Mouse (Mus musculus) small intestine, adult 2 months (tissue): ENCODE data around the gene Arf3.

ENCODE experiments used
- CTCF ChIP-seq: fragments of 200-500 bp; IDR thresholded peaks from 2 replicates; pipeline ENCODE4 v1.5.1; 2012; ENCODE audit warnings: low read depth, mild to moderate bottlenecking, control low read depth, inconsistent platforms, low read length, moderate library complexity, mixed read lengths; ENCODE audit not compliant: insufficient replicate concordance, insufficient read length; ENCODE audit errors: extremely low read depth
- POLR2A ChIP-seq: fragments of 200-500 bp; IDR thresholded peaks from 2 replicates; pipeline ENCODE4 v1.6.1; 2012; ENCODE audit warnings: low read depth, mild to moderate bottlenecking, control low read depth, inconsistent platforms, low read length, moderate library complexity

DNA sequence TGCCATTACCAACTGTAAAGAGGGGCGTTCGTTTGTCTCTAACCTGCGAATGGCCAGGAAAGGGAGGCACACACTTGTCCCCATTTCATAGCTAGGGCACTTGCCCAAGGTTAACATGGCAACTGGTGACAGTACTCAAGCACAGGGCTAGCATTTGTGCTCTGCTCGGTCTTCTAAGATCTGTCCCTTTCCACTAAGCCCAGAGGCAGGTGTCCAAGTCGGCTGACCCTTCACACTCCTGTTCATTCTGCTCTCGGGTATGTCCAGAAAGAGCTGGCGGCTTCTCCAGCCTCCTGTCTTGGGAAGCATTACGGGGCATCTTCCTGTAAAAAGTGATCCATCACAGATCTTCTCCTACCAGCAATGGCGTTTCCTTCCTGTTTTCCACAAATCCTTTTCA, 34.6 kb downstream of the Arf3 start:
- TF ChIP-seq POLR2A: no peak
- no peak for TF ChIP-seq CTCF
